Comparison of ENCODE assay signal across 11 mouse cellular contexts in genomic region chr5:136458893-136459499, GRCm38 (mm10).
A peak's percentile ranks its signal among the peaks of the same experiment; 100 is the strongest.
DNase-seq lines count a peak whose midpoint lies in the region; ATAC-seq and TF ChIP-seq lines count a peak whose summit lies in the region.
"Had no signal": no experiment of that assay in that cellular context is flagged by ENCODE, and none has a peak within 500 bp of the region (broad histone marks: within the 10 kb centered on the region; RNA-seq: fewer than 3 reads in every experiment).

No protein-coding gene starts in this region.

- peak overlapping the region in 1 of 2 experiments; percentile 74; a peak in 2 of 4 replicates for H3K27ac ChIP-seq in heart, embryonic 14.5 days (replicated peaks in 1 of 2; ENCODE audit: control insufficient read depth in 1 of 2, insufficient read depth in 1 of 2, low read depth in 2 of 2, low read length in 2 of 2)
- 0 out of 2 replicates have a peak overlapping the region, but pooled peaks have one; percentile 14 for H3K27ac ChIP-seq in liver, embryonic 15.5 days (replicated peaks)
- no peak overlapping the region for H3K27ac ChIP-seq in liver, embryonic 12.5 days
- H3K27ac ChIP-seq in bone marrow, adult 2 months (ENCODE audit: control insufficient read depth, insufficient read depth, low read depth, low read length, poor library complexity), result peak overlapping the region; percentile 11
- no peak overlapping the region for H3K27ac ChIP-seq in intestine, postnatal 0 days (ENCODE audit: low read depth, low read length)
- no peak overlapping the region for H3K27ac ChIP-seq in cerebellum, adult 2 months (ENCODE audit: insufficient read depth, low read length)

- no peaks in the 10 kb centered on the region for H3K27me3 ChIP-seq in heart, embryonic 14.5 days (ENCODE audit: control insufficient read depth, insufficient read depth, low read length)
- H3K27me3 ChIP-seq in liver, embryonic 15.5 days, result no peaks in the 10 kb centered on the region
- no peaks in the 10 kb centered on the region for H3K27me3 ChIP-seq in liver, embryonic 12.5 days (replicated peaks)
- no peaks in the 10 kb centered on the region for H3K27me3 ChIP-seq in intestine, postnatal 0 days (replicated peaks; ENCODE audit: control insufficient read depth, insufficient read depth, low read length)
- no peaks in the 10 kb centered on the region for H3K27me3 ChIP-seq in cerebellum, adult 2 months (ENCODE audit: control insufficient read depth, insufficient read depth, low read length)

- no peak overlapping the region for H3K4me3 ChIP-seq in heart, embryonic 14.5 days (ENCODE audit: control insufficient read depth in 1 of 2, insufficient read depth in 1 of 2, low read depth in 1 of 2, low read length in 2 of 2)
- no peak overlapping the region for H3K4me3 ChIP-seq in liver, embryonic 15.5 days (replicated peaks)
- H3K4me3 ChIP-seq in liver, embryonic 12.5 days, result no peak overlapping the region
- no peak overlapping the region for H3K4me3 ChIP-seq in bone marrow, adult 2 months (replicated peaks; ENCODE audit: control insufficient read depth, low read depth, low read length)
- no peak overlapping the region for H3K4me3 ChIP-seq in intestine, postnatal 0 days (ENCODE audit: low read depth, low read length)
- no peak overlapping the region for H3K4me3 ChIP-seq in cerebellum, adult 2 months (replicated peaks; ENCODE audit: insufficient read depth, low read depth, low read length)

- H3K9me3 ChIP-seq in heart, embryonic 14.5 days (ENCODE audit: control insufficient read depth, low read length), result no peaks in the 10 kb centered on the region
- no peaks in the 10 kb centered on the region for H3K9me3 ChIP-seq in liver, embryonic 15.5 days (replicated peaks)
- no peaks in the 10 kb centered on the region for H3K9me3 ChIP-seq in liver, embryonic 12.5 days (replicated peaks)
- no peaks in the 10 kb centered on the region for H3K9me3 ChIP-seq in intestine, postnatal 0 days (ENCODE audit: control insufficient read depth)

- no peak overlapping the region for H3K4me2 ChIP-seq in heart, embryonic 14.5 days (ENCODE audit: low read length)
- H3K4me2 ChIP-seq in liver, embryonic 15.5 days, result no peak overlapping the region
- no peak overlapping the region for H3K4me2 ChIP-seq in liver, embryonic 12.5 days
- H3K4me2 ChIP-seq in intestine, postnatal 0 days (replicated peaks; ENCODE audit: low read depth), result no peak overlapping the region

- no peak for TF ChIP-seq CTCF in bone marrow, adult 2 months (IDR thresholded peaks at IDR 0.05; ENCODE audit: control insufficient read depth, insufficient read depth, low read length)
- TF ChIP-seq CTCF in intestine, postnatal 0 days (IDR thresholded peaks at IDR 0.05; ENCODE audit: low read depth), result no peak
- TF ChIP-seq CTCF in cerebellum, adult 2 months (IDR thresholded peaks at IDR 0.05; ENCODE audit: borderline replicate concordance, insufficient read depth, low read depth, low read length), result no peak

- no peak for DNase-seq in heart, postnatal 14 days
- no peak for DNase-seq in cerebellum, postnatal 10 days
- DNase-seq in cerebellum, adult 2 months, result no peak
- DNase-seq: cerebellum, postnatal 36 days; lung, postnatal 14 days had no signal

- peak overlapping the region; percentile 6; the same call in 1 of the 2 replicates for H3K9ac ChIP-seq in heart, embryonic 14.5 days (ENCODE audit: low read length)
- no peak overlapping the region for H3K9ac ChIP-seq in liver, embryonic 15.5 days
- no peak overlapping the region for H3K9ac ChIP-seq in liver, embryonic 12.5 days
- no peak overlapping the region for H3K9ac ChIP-seq in intestine, postnatal 0 days (ENCODE audit: low read depth, low read length)

- peaks cover 38 to 68% of the 10 kb centered on the region in 2 experiments for H3K4me1 ChIP-seq in heart, embryonic 14.5 days (ENCODE audit: control insufficient read depth in 2 of 2, insufficient read depth in 2 of 2, low read length in 2 of 2)
- H3K4me1 ChIP-seq in liver, embryonic 15.5 days (replicated peaks), result peaks cover 21% of the 10 kb centered on the region
- peaks cover 42% of the 10 kb centered on the region for H3K4me1 ChIP-seq in liver, embryonic 12.5 days
- H3K4me1 ChIP-seq in bone marrow, adult 2 months (ENCODE audit: control insufficient read depth, insufficient read depth, low read length), result peaks cover 9% of the 10 kb centered on the region; the same call in 1 of the 2 replicates
- H3K4me1 ChIP-seq in intestine, postnatal 0 days (replicated peaks; ENCODE audit: control insufficient read depth, insufficient read depth, low read length), result 0 out of 2 replicates have a peak, but pooled peaks cover 9% of the 10 kb centered on the region
- H3K4me1 ChIP-seq in cerebellum, adult 2 months (ENCODE audit: control insufficient read depth, insufficient read depth, low read length), result peaks cover 32% of the 10 kb centered on the region

- 70% methylated on average over 11 of the region's 11 CpGs for WGBS in heart, embryonic 14.5 days
- 49% methylated on average over 11 of the region's 11 CpGs for WGBS in liver, embryonic 15.5 days (ENCODE audit: insufficient replicate concordance)
- WGBS in liver, embryonic 12.5 days (ENCODE audit: insufficient replicate concordance), result 57% methylated on average over 11 of the region's 11 CpGs
- WGBS in bone marrow, adult 2 months, result 54% methylated on average over 11 of the region's 11 CpGs
- 70% methylated on average over 11 of the region's 11 CpGs for WGBS in intestine, postnatal 0 days
- WGBS in cerebellum, adult 2 months, result 82% methylated on average over 11 of the region's 11 CpGs

- no peaks in the 10 kb centered on the region for H3K36me3 ChIP-seq in heart, embryonic 14.5 days (ENCODE audit: control insufficient read depth, insufficient read depth, low read length)
- no peaks in the 10 kb centered on the region for H3K36me3 ChIP-seq in liver, embryonic 15.5 days (replicated peaks)
- H3K36me3 ChIP-seq in liver, embryonic 12.5 days, result no peaks in the 10 kb centered on the region
- no peaks in the 10 kb centered on the region for H3K36me3 ChIP-seq in intestine, postnatal 0 days (ENCODE audit: control insufficient read depth, insufficient read depth)

- ATAC-seq in heart, embryonic 14.5 days (ENCODE audit: insufficient number of reproducible peaks, insufficient read depth, low FRiP score, low read depth), result no peak
- ATAC-seq in liver, embryonic 15.5 days (ENCODE audit: insufficient read depth), result no peak
- no peak for ATAC-seq in liver, embryonic 12.5 days
- peak; percentile 22; the same call in 1 of the 2 replicates for ATAC-seq in intestine, postnatal 0 days
- ATAC-seq: hindbrain, embryonic 16.5 days had no signal

- TF ChIP-seq POLR2A in bone marrow, adult 2 months (IDR thresholded peaks at IDR 0.05; ENCODE audit: borderline replicate concordance, control insufficient read depth, low read depth, low read length), result no peak
- no peak for TF ChIP-seq POLR2A in cerebellum, adult 2 months (IDR thresholded peaks at IDR 0.05; ENCODE audit: borderline replicate concordance, insufficient read depth, low read length)

- intact Hi-C loops in heart, postnatal 14 days (cut with DNase I), result no loop called here

Comparison
In these comparisons a context has a peak if more than half of its experiments do, and no peak if none do; other contexts are left out.
1. H3K27ac ChIP-seq: peak in liver, embryonic 15.5 days (single experiment) and bone marrow, adult 2 months (single experiment); none in liver, embryonic 12.5 days (single experiment), intestine, postnatal 0 days (single experiment) and cerebellum, adult 2 months (single experiment).